Mouse (Mus musculus) ES-Bruce4 (cell line): ENCODE results near the gene Pi4k2b.

Experiments used
- CTCF ChIP-seq: IDR thresholded peaks from one replicate; pipeline ENCODE4 v1.8.1; 2011; ENCODE audit warnings: low read depth, low read length
- EP300 ChIP-seq: IDR thresholded peaks from 2 replicates; pipeline ENCODE4 v1.6.1; 2011; ENCODE audit warnings: low read depth, low read length; ENCODE audit not compliant: insufficient read depth
- POLR2A ChIP-seq: IDR thresholded peaks from one replicate; pipeline ENCODE4 v1.8.1; 2011; ENCODE audit warnings: low read length; ENCODE audit not compliant: insufficient read depth

GRCm38 (mm10) chr5:52786556-52787322, 45.4 kb downstream of the Pi4k2b start:
- TF ChIP-seq CTCF (no peak), POLR2A (no peak), EP300 (no peak)
